28 mouse cellular contexts compared by ENCODE assay signal in the genomic region with DNA sequence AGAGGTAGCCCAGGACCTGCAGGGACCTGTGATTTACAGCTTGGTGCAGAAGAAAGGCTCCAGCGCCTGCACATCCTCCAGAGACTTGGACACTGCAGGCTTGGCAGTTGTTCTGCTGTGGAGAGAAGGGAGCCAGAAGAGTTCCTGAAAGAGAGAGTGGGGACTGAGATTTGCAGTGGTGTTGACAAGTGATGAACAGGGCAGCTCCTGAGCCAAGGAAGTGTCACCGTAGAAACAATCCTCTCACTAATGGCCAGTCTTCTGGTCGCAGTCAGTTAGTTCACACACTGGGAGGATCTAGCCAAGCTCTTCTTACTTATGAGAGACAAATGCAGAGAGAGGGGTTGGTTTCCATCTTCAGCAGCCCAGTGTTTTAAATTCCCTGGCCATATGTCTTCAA. TPM values are rescaled to one million over a fixed set of nuclear protein-coding genes. Genes with fewer than 3 reads are reported as not detected.
A peak's percentile ranks its signal among the peaks of the same experiment; 100 is the strongest.
DNase-seq lines count a peak whose midpoint lies in the region; ATAC-seq and TF ChIP-seq lines count a peak whose summit lies in the region.
"Had no signal": no experiment of that assay in that cellular context is flagged by ENCODE, and none has a peak within 500 bp of the region (broad histone marks: within the 10 kb centered on the region; RNA-seq: fewer than 3 reads in every experiment).

No protein-coding gene starts in this region.

- H3K4me3 ChIP-seq in lung, embryonic 14.5 days (ENCODE audit: low read depth, low read length): no peak overlapping the region
- H3K4me3 ChIP-seq in lung, adult 2 months (replicated peaks; ENCODE audit: extremely low read depth, low read depth, low read length): no peak overlapping the region
- no peak overlapping the region for H3K4me3 ChIP-seq in lung, postnatal 0 days (ENCODE audit: low read depth, low read length)
- H3K4me3 ChIP-seq: embryonic facial prominence, embryonic 12.5 days; embryonic facial prominence, embryonic 15.5 days; forebrain, embryonic 12.5 days; forebrain, embryonic 15.5 days; heart, embryonic 12.5 days; heart, embryonic 15.5 days; hindbrain, embryonic 10.5 days; hindbrain, embryonic 13.5 days had no signal

- no peak for TF ChIP-seq EP300 in lung, postnatal 0 days (IDR thresholded peaks at IDR 0.05)

- WGBS in lung, embryonic 14.5 days: 29% methylated on average over 3 of the region's 3 CpGs
- WGBS in lung, adult 2 months: 67% methylated on average over 3 of the region's 3 CpGs
- WGBS in lung, postnatal 0 days: 54% methylated on average over 3 of the region's 3 CpGs

- H3K27ac ChIP-seq in lung, embryonic 14.5 days (ENCODE audit: low read depth): no peak overlapping the region
- H3K27ac ChIP-seq in lung, postnatal 0 days (ENCODE audit: low read length): no peak overlapping the region
- H3K27ac ChIP-seq: embryonic facial prominence, embryonic 12.5 days; embryonic facial prominence, embryonic 15.5 days; forebrain, embryonic 12.5 days; forebrain, embryonic 15.5 days; heart, embryonic 15.5 days; hindbrain, embryonic 10.5 days; hindbrain, embryonic 13.5 days had no signal

- peak; percentile 67; the same call in 1 of the 2 replicates for ATAC-seq in lung, embryonic 14.5 days (ENCODE audit: insufficient read depth)
- ATAC-seq in lung, postnatal 0 days: no peak
- no peak for ATAC-seq in cerebellum, adult (ENCODE audit: insufficient number of reproducible peaks, low FRiP score, low TSS enrichment)
- ATAC-seq: forebrain, embryonic 15.5 days; hindbrain, embryonic 16.5 days; Patski had no signal

- no peak for TF ChIP-seq CTCF in lung, embryonic 14.5 days (IDR thresholded peaks at IDR 0.05; ENCODE audit: low read depth)
- TF ChIP-seq CTCF in lung, adult 2 months (IDR thresholded peaks at IDR 0.05; ENCODE audit: insufficient read depth, low read length): no peak
- TF ChIP-seq CTCF in lung, postnatal 0 days (IDR thresholded peaks at IDR 0.05): no peak

- H3K4me2 ChIP-seq in lung, embryonic 14.5 days: no peak overlapping the region
- H3K4me2 ChIP-seq in lung, postnatal 0 days (replicated peaks; ENCODE audit: low read depth, low read length): no peak overlapping the region
- H3K4me2 ChIP-seq: embryonic facial prominence, embryonic 12.5 days; embryonic facial prominence, embryonic 15.5 days; forebrain, embryonic 12.5 days; forebrain, embryonic 15.5 days; heart, embryonic 12.5 days; heart, embryonic 15.5 days; hindbrain, embryonic 13.5 days had no signal

- no peaks in the 10 kb centered on the region for H3K27me3 ChIP-seq in lung, embryonic 14.5 days (ENCODE audit: insufficient read depth, low read length)
- no peaks in the 10 kb centered on the region for H3K27me3 ChIP-seq in lung, postnatal 0 days (replicated peaks; ENCODE audit: insufficient read depth, low read length)
- H3K27me3 ChIP-seq: CH12.LX; embryonic facial prominence, embryonic 12.5 days; embryonic facial prominence, embryonic 15.5 days; forebrain, embryonic 12.5 days; forebrain, embryonic 15.5 days; hindbrain, embryonic 13.5 days; Patski had no signal

- TF ChIP-seq POLR2A in lung, adult 2 months (IDR thresholded peaks at IDR 0.05; ENCODE audit: borderline replicate concordance, extremely low read depth, low read depth, low read length): no peak

- no peaks in the 10 kb centered on the region for H3K36me3 ChIP-seq in lung, embryonic 14.5 days (ENCODE audit: insufficient read depth)
- H3K36me3 ChIP-seq in lung, postnatal 0 days (ENCODE audit: insufficient read depth, low read length): no peaks in the 10 kb centered on the region
- H3K36me3 ChIP-seq: embryonic facial prominence, embryonic 12.5 days; embryonic facial prominence, embryonic 15.5 days; forebrain, embryonic 12.5 days; forebrain, embryonic 15.5 days; G1E; heart, embryonic 12.5 days; heart, embryonic 15.5 days; hindbrain, embryonic 10.5 days; hindbrain, embryonic 13.5 days had no signal

- peaks cover 9% of the 10 kb centered on the region for H3K4me1 ChIP-seq in lung, embryonic 14.5 days (ENCODE audit: insufficient read depth)
- 0 out of 2 replicates have a peak, but pooled peaks cover 3% of the 10 kb centered on the region for H3K4me1 ChIP-seq in lung, adult 2 months (ENCODE audit: control insufficient read depth, insufficient read depth, low read length)
- H3K4me1 ChIP-seq in lung, postnatal 0 days (ENCODE audit: insufficient read depth, low read depth, low read length): no peaks in the 10 kb centered on the region
- H3K4me1 ChIP-seq: embryonic facial prominence, embryonic 12.5 days; heart, embryonic 15.5 days; hindbrain, embryonic 13.5 days had no signal

- DNase-seq in lung, embryonic 14.5 days: peak; percentile 85
- DNase-seq in lung, adult 2 months: no peak
- DNase-seq in lung, postnatal 0 days (ENCODE audit: low spot score): peak; percentile 44
- no peak for DNase-seq in lung, postnatal 25 days (ENCODE audit: low spot score)
- DNase-seq in lung, postnatal 14 days: peak; percentile 22
- DNase-seq in embryo, embryonic 10.5 days (ENCODE audit: low spot score): no peak
- DNase-seq: adrenal gland, adult 2 months; adrenal gland, postnatal 14 days; B cell, adult 2 months; cerebellum, adult 18-20 months; cerebellum, adult 9-10 months; cerebellum, postnatal 14 days; gastrocnemius, postnatal 25 days; heart, postnatal 10 days; heart, postnatal 36 days had no signal

- no peak overlapping the region for H3K9ac ChIP-seq in lung, embryonic 14.5 days
- H3K9ac ChIP-seq in lung, postnatal 0 days (replicated peaks; ENCODE audit: low read depth): no peak overlapping the region
- H3K9ac ChIP-seq: embryonic facial prominence, embryonic 12.5 days; embryonic facial prominence, embryonic 15.5 days; forebrain, embryonic 12.5 days; forebrain, embryonic 15.5 days; heart, embryonic 12.5 days; heart, embryonic 15.5 days; hindbrain, embryonic 13.5 days had no signal

- H3K9me3 ChIP-seq in lung, embryonic 14.5 days (ENCODE audit: low read depth, low read length): no peaks in the 10 kb centered on the region
- no peaks in the 10 kb centered on the region for H3K9me3 ChIP-seq in lung, postnatal 0 days (ENCODE audit: low read length)
- H3K9me3 ChIP-seq: embryonic facial prominence, embryonic 12.5 days; embryonic facial prominence, embryonic 15.5 days; forebrain, embryonic 12.5 days; forebrain, embryonic 15.5 days; heart, embryonic 12.5 days; heart, embryonic 15.5 days; hindbrain, embryonic 10.5 days; hindbrain, embryonic 13.5 days had no signal

RNA-seq across cellular contexts. Expression of a gene that starts 24.5 kb away (rescaled TPM):
- polyA plus RNA-seq in lung, embryonic 14.5 days (2014; fragmentation: Nextera tagmentation; extraction: Ambion mirVana): 7.7 and 10.8 TPM in 2 replicates
- polyA plus RNA-seq in lung, adult 2 months (2012; rRNA removed): 32.5 and 34.0 TPM in 2 replicates
- 9.1 and 11.3 TPM in 2 replicates for polyA plus RNA-seq in lung, postnatal 0 days (2015; fragmentation: Nextera tagmentation; extraction: Ambion mirVana)

Comparison
In these comparisons a context has a peak if more than half of its experiments do, and no peak if none do; other contexts are left out.
1. DNase-seq: peak in lung, embryonic 14.5 days (single experiment), lung, postnatal 0 days (single experiment) and lung, postnatal 14 days (single experiment); none in lung, adult 2 months (single experiment), lung, postnatal 25 days (single experiment) and embryo, embryonic 10.5 days (single experiment).